Mouse (Mus musculus): ENCODE results near the gene Mdga2. TPM values are rescaled to one million over a fixed set of nuclear protein-coding genes. Genes with fewer than 3 reads are reported as not detected.

The Mdga2 gene
- total RNA-seq, 2 experiments from 2014 or later = 51.0 to 54.5 TPM

GRCm38 (mm10) chr12:67140131-67140530 lies 82.2 kb downstream of the Mdga2 start:
- no peak overlapping the region for H3K4me3 ChIP-seq
- H3K27ac ChIP-seq = no peak overlapping the region
- TF ChIP-seq CTCF (conservative IDR thresholded peaks at IDR 0.05) = no peak
- DNase-seq (ENCODE audit: low spot score in 2 of 2) = no peak

- no peak for DNase-seq (ENCODE audit: low spot score in 2 of 2)
- Histone ChIP-seq H3K4me3 (no peak overlapping the region), H3K27ac (no peak overlapping the region)
- no peak for TF ChIP-seq CTCF (conservative IDR thresholded peaks at IDR 0.05)
Observed at GRCm38 (mm10) chr12:67127457-67127856, 94.9 kb downstream of the Mdga2 start.

GRCm38 (mm10) chr12:67123874-67124273 lies 98.5 kb downstream of the Mdga2 start:
- no peak overlapping the region for H3K4me3 ChIP-seq
- DNase-seq (ENCODE audit: low spot score in 2 of 2) = no peak
- no peak overlapping the region for H3K27ac ChIP-seq
- TF ChIP-seq CTCF (conservative IDR thresholded peaks at IDR 0.05) = no peak

- Histone ChIP-seq H3K4me3 (no peak overlapping the region), H3K27ac (no peak overlapping the region)
- TF ChIP-seq CTCF (conservative IDR thresholded peaks at IDR 0.05) = no peak
- no peak for DNase-seq (ENCODE audit: low spot score in 2 of 2)
Observed at GRCm38 (mm10) chr12:67118652-67119515, 103.5 kb downstream of the Mdga2 start.

- DNase-seq (ENCODE audit: low spot score in 2 of 2) = no peak
- no peak for TF ChIP-seq CTCF (conservative IDR thresholded peaks at IDR 0.05)
- Histone ChIP-seq H3K4me3 (no peak overlapping the region), H3K27ac (no peak overlapping the region)
Observed at GRCm38 (mm10) chr12:67104171-67104570, 118.2 kb downstream of the Mdga2 start.

GRCm38 (mm10) chr12:67094414-67094813 lies 127.9 kb downstream of the Mdga2 start:
- DNase-seq (ENCODE audit: low spot score in 2 of 2) = no peak
- no peak for TF ChIP-seq CTCF (conservative IDR thresholded peaks at IDR 0.05)
- H3K27ac ChIP-seq = no peak overlapping the region
- no peak overlapping the region for H3K4me3 ChIP-seq

- H3K4me3 ChIP-seq = no peak overlapping the region
- H3K27ac ChIP-seq = no peak overlapping the region
- no peak for DNase-seq (ENCODE audit: low spot score in 2 of 2)
- TF ChIP-seq CTCF (conservative IDR thresholded peaks at IDR 0.05) = no peak
Observed at GRCm38 (mm10) chr12:67090420-67090965, 131.9 kb downstream of the Mdga2 start.

- H3K27ac ChIP-seq = no peak overlapping the region
- no peak overlapping the region for H3K4me3 ChIP-seq
- no peak for DNase-seq (ENCODE audit: low spot score in 2 of 2)
- no peak for TF ChIP-seq CTCF (conservative IDR thresholded peaks at IDR 0.05)
Observed at GRCm38 (mm10) chr12:67059136-67060014, 163.0 kb downstream of the Mdga2 start.

GRCm38 (mm10) chr12:67056621-67057020 lies 165.7 kb downstream of the Mdga2 start:
- Histone ChIP-seq H3K27ac (no peak overlapping the region), H3K4me3 (no peak overlapping the region)
- DNase-seq (ENCODE audit: low spot score in 2 of 2) = no peak
- no peak for TF ChIP-seq CTCF (conservative IDR thresholded peaks at IDR 0.05)

- Histone ChIP-seq H3K4me3 (no peak overlapping the region), H3K27ac (no peak overlapping the region)
- no peak for TF ChIP-seq CTCF (conservative IDR thresholded peaks at IDR 0.05)
- DNase-seq (ENCODE audit: low spot score in 2 of 2) = peak; percentile 28 to 48
Observed at GRCm38 (mm10) chr12:67045099-67045750, 177.1 kb downstream of the Mdga2 start.

GRCm38 (mm10) chr12:67041865-67042264 lies 180.5 kb downstream of the Mdga2 start:
- H3K27ac ChIP-seq = no peak overlapping the region
- H3K4me3 ChIP-seq = no peak overlapping the region
- no peak for TF ChIP-seq CTCF (conservative IDR thresholded peaks at IDR 0.05)
- no peak for DNase-seq (ENCODE audit: low spot score in 2 of 2)

- DNase-seq (ENCODE audit: low spot score in 2 of 2) = no peak
Observed at GRCm38 (mm10) chr12:67035509-67036261, 186.7 kb downstream of the Mdga2 start.

More at GRCm38 (mm10) chr12:67035509-67036261, 186.7 kb downstream of the Mdga2 start:
- Histone ChIP-seq H3K27ac (no peak overlapping the region), H3K4me3 (no peak overlapping the region)
- TF ChIP-seq CTCF (conservative IDR thresholded peaks at IDR 0.05) = no peak

All from layer of hippocampus, adult 2 months (tissue).